Mouse (Mus musculus) cerebellum, adult 2 months (tissue): ENCODE data around the gene Clec4a1.

Experiments
- CTCF ChIP-seq: fragments of 200-500 bp; IDR thresholded peaks from 2 replicates; pipeline ENCODE4 v1.5.1; 2011; ENCODE audit warnings: low read depth, mild to moderate bottlenecking, control low read depth, low read length, moderate library complexity, borderline replicate concordance; ENCODE audit not compliant: insufficient read depth
- POLR2A ChIP-seq: fragments of 200-500 bp; IDR thresholded peaks from 2 replicates; pipeline ENCODE4 v1.6.1; 2011; ENCODE audit warnings: low read length, control low read depth, borderline replicate concordance; ENCODE audit not compliant: insufficient read depth

DNA sequence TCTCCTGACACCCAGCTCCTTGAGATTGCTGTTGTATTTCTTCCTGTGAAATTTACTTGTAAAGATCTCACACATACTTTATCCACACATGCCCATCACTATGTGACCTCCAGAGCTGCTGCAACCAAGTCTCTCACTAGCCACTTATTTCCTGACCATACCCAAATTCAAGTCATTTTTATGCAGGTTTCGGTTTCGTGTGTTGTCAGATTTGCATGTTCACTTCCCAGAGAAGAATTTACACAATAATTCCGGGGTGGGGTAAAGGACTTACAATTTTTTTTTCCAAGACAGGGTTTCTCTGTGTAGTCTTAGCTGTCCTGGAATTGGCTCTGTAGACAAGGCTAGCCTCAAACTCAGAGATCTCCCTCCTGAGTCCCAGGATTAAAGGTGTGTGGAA, 13.2 kb downstream of the Clec4a1 start:
- TF ChIP-seq CTCF (no peak), POLR2A (no peak)
